Mouse (Mus musculus) layer of hippocampus, adult 11-12 months (tissue): ENCODE data around the gene Mnt.

Source experiments
- DNase-seq: peaks from one replicate; pipeline ENCODE4 v3.0.0; 2022; ENCODE audit warnings: low spot score

Gene Mnt

GRCm38 (mm10) chr11:74847919-74848521, 17.3 kb downstream of the Mnt start:
- peak; percentile 73 for DNase-seq

DNA sequence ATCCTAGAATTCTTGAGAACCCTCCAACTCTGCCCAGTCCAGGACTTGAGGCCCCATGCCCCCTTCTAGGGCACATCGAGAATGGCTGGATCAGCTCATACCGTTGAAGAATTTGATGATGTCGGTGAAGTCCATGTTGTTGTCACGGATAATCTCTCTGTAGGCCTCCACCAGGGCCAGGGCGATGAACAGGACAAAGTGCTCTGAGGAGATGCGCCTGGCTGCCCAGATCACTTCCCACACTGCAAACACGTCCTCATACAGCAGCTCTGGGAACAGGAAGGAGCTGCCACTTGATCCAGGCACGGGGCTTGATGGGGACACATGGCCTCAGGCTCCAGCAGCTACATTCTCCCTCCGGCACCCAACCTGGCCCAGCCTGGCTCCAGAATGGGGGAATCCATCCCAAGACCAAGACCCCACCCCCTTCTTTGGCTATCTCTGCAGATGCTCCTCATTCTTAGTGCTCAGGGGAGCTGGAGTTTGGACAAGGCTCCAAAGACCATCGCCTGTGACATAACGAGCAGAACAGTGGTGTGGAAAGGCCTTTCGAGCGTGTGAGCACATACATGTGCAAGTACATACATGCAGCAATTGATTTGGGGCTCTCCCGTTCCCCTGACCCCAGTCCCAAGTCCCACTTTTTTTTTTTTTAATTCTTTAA, 20.4 kb downstream of the Mnt start:
- DNase-seq: no peak

- DNase-seq: no peak
Measured at GRCm38 (mm10) chr11:74857756-74858155, 27.0 kb downstream of the Mnt start.

DNA sequence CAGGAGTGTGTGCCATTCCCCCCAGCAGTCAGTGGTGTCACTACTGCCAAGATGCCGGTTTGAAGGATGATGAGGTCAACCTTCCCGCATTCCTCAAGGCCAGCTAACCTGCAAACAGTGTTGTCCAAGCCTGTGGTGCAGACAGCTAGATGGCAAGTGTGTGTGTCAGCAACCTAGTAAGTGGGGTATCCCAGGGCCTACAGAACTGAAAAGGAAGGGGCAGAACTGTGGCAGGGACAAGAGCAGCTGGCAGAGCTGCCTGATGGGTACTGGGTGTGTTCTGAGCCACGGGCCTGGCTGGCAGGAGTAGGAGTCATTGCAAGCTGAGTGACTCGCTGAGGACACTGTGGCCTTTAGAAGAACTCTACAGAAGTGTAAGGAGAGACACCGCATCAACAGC, 31.4 kb downstream of the Mnt start:
- no peak for DNase-seq

- DNase-seq: no peak
Measured at GRCm38 (mm10) chr11:74863471-74863870, 32.8 kb downstream of the Mnt start.

- DNase-seq: no peak
Measured at GRCm38 (mm10) chr11:74864421-74864820, 33.7 kb downstream of the Mnt start.

DNA sequence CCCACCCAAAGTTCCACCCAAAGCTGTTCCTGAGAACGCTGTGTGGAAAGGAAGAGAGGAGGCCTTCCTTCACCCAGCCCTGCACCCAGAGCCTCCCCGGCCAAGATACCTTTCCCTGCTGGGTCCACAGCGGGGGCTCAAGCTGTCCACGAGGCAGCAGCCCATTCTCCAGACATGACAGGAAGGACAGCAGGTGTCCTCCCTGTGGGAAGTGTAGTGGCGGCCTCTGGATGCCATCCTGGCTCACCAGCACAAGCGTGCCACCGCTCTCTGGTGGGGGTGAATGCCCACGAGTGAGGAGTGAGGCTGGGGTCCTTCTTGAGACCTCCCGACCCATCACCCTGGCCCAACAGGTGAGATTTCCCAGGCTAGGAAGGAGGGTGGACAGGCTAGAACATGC, 34.5 kb downstream of the Mnt start:
- DNase-seq: no peak

DNA sequence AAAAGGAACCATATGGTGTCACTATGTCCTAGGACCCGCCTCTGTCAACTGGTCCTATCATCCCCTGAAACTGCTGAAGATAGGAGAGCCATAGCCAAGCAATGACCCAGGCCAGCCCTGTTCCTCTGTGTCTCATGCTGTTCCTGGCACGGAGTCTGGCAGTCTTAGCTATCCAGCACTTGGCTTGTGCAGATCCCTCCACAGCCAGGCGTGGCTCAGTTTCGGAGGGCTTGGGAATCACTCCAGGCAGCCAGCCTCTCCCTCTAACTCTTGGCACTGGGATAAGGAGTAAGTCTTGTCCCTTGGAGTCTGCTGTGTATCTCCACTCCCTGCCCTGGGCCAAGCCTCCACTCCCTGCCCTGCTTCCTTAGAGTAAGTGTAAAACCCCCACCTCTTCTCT, 35.9 kb downstream of the Mnt start:
- DNase-seq: peak; percentile 55

- DNase-seq: no peak
Measured at GRCm38 (mm10) chr11:74867181-74867580, 36.5 kb downstream of the Mnt start.

DNA sequence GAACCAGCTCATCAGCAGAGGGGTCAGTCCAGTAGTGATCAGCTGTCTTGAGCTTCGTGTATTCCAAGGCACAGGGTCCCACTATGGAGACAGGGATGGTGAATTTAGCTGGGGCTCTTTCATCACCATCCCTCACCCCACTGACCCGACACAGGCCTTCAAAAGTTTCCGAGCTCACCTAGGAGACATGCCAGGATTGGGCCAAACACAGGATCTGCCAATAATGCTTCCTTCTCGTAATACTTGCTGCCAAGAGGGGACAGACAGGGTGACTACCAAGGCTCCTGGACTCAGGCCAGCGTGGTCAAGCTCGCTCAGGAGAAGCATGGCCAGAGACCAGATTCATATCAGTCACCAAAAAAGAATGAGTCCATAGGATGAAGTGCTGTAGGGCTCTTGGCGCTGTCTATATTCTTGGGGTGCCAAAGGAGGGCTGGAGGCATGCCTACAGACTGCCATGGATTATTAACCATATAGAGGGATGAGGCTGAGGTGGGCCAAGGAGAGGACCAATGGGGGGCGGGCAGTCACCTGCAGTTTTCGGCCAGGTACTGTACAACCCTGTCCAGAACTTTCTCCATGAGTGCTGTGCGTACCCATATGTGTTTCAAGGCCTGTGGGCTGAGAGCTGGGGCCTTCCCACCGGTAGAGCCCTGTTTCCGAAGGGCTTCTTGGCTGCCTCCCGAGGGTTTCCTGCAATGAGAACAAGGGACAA, 37.5 kb downstream of the Mnt start:
- no peak for DNase-seq

GRCm38 (mm10) chr11:74869603-74870002, 38.9 kb downstream of the Mnt start:
- DNase-seq: no peak

DNA sequence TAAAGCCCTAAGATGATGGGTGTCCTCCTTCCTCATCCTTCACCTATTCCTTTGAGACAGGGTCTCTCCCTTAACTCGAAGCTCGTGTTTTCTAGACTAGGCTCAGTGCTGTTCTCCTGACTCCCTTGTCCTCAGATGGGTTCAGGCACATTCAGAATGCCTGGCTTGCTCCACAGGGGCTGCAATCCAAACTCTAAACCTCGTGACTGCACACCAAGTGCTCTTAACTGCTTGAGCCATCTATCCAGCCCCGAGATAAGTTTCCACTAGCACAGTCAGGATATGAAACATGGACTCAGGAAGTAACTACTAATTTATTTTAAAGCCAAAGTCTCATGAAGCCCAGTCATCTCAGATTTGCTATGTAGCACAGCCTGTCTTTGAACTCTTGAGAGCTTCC, 39.8 kb downstream of the Mnt start:
- DNase-seq: no peak

DNA sequence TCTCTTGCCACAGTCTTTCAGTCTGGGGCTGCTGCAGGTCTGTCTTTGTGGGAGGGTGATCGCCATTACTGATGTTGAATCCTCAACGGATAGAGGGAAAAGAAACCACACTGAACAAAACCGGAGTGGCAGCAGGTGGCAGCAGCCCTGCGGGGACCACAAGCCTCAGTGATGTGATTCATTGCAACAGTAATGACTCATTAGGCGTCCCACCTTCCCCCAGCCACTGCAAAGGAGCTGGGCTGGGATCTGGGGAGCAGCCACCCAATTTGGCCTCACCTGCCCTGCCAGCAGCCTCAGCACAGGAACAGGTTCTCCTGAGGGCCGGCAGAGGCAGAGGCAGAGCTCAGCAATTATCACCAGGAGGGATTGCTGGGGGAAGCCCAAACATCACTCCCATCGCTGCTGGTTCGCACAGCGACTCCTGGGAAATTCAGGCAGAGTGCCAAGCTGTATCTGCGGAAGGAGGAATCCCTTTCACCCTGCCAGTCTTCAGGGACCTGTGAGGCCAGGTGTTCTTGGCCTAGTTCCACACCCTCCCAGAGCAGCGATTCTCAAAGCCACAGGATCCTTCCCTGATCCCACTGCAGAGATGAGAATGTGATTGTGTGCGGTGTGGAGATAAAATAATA, 40.4 kb downstream of the Mnt start:
- peak; percentile 58 for DNase-seq

GRCm38 (mm10) chr11:74874630-74875029, 43.9 kb downstream of the Mnt start:
- peak; percentile 55 for DNase-seq

DNA sequence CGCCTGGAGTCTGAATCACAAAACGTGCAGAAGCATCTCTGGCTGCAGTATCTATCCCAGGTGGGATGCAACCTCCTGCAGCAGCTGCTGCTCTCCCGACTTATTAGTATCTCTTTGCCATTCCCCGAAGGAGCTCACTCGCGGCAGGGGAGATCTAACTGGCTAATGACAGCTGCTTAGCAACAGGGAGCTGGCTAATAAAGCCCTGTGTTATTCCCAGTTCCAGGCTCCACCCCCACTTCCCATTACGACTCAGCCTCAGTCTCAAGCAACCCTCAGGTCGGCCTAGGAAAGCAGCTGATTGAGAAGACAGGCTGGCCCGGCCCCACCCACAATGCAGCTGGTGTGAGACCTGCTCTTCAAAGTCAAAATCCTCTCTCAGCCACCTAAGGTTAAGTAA, 46.1 kb downstream of the Mnt start:
- DNase-seq: peak; percentile 73

DNA sequence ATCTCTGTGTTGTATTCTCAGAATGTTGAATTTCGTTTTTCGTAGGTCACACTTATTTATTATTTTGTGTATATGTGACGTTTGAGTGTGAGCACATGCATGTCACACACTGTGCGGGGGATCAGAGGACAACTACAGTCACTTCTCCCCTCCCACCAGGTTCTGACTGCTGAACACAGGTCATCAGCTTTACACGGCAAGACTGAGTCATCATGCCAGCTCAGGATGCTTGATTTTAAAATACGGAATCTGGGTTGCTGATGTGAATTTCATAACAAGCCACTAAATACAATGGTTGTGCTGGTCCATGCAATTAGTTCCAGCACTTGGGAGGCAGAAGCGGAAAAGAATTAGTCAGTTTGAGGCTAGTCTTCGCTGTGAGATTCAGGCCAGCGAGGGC, 50.3 kb downstream of the Mnt start:
- no peak for DNase-seq

GRCm38 (mm10) chr11:74881979-74882378, 51.3 kb downstream of the Mnt start:
- peak; percentile 57 for DNase-seq

- no peak for DNase-seq
Measured at GRCm38 (mm10) chr11:74883098-74883497, 52.4 kb downstream of the Mnt start.

- no peak for DNase-seq
Measured at GRCm38 (mm10) chr11:74894619-74895018, 63.9 kb downstream of the Mnt start.
